Mouse (Mus musculus): ENCODE measurements around the gene Bsx. TPM values are rescaled to one million over a fixed set of nuclear protein-coding genes. Genes with fewer than 3 reads are reported as not detected.

Gene Bsx
- total and polyA plus RNA-seq, 3 experiments = not detected

GRCm38 (mm10) chr9:40908915-40909314 is 35.0 kb downstream of the Bsx start:
- no peak overlapping the region for H3K9ac ChIP-seq (ENCODE audit: control insufficient read depth, low read depth, low read length, poor library complexity, severe bottlenecking)
- H3K27ac ChIP-seq (ENCODE audit: control insufficient read depth, low read depth, low read length) = no peak overlapping the region
- H3K4me1 ChIP-seq (ENCODE audit: control insufficient read depth in 1 of 2, insufficient read depth in 2 of 2, low read length in 2 of 2) = no peaks in the 10 kb centered on the region
- no peaks in the 10 kb centered on the region for H3K9me3 ChIP-seq (replicated peaks; ENCODE audit: insufficient read depth, low read length)
- H3K36me3 ChIP-seq (ENCODE audit: control insufficient read depth in 1 of 2, insufficient read depth in 2 of 2, low read length in 2 of 2) = no peaks in the 10 kb centered on the region
- no peaks in the 10 kb centered on the region; a peak in 2 of 4 replicates for H3K27me3 ChIP-seq (ENCODE audit: control insufficient read depth in 1 of 2, insufficient read depth in 2 of 2, low read length in 2 of 2)
- no peak overlapping the region for H3K4me3 ChIP-seq (ENCODE audit: control insufficient read depth in 1 of 2, insufficient read depth in 1 of 2, low read depth in 2 of 2, low read length in 2 of 2)
- TF ChIP-seq MXI1 (IDR thresholded peaks at IDR 0.05; ENCODE audit: low read depth, low read length) (no peak), EP300 (IDR thresholded peaks at IDR 0.05; ENCODE audit: low read depth in 1 of 2, low read length in 2 of 2) (no peak), USF1 (IDR thresholded peaks at IDR 0.05; ENCODE audit: low read depth, low read length) (no peak)
- no peaks in the 10 kb centered on the region for H3K79me2 ChIP-seq (ENCODE audit: control insufficient read depth, insufficient read depth, low read length, poor library complexity)
- DNase-seq (ENCODE audit: low read depth, low spot score) = no peak

GRCm38 (mm10) chr9:40917871-40918613 is 44.1 kb downstream of the Bsx start:
- H3K9me3 ChIP-seq (replicated peaks; ENCODE audit: insufficient read depth, low read length) = no peaks in the 10 kb centered on the region
- no peak for DNase-seq (ENCODE audit: low read depth, low spot score)
- TF ChIP-seq JUND (IDR thresholded peaks at IDR 0.05; ENCODE audit: low read depth, low read length) (no peak), BHLHE40 (IDR thresholded peaks at IDR 0.05; ENCODE audit: borderline replicate concordance, low read depth, low read length) (no peak), SMC3 (IDR thresholded peaks at IDR 0.05; ENCODE audit: low read depth, low read length) (no peak), E2F4 (IDR thresholded peaks at IDR 0.05; ENCODE audit: borderline replicate concordance, low read depth, low read length) (no peak), NELFE (IDR thresholded peaks at IDR 0.05; ENCODE audit: low read depth, low read length) (no peak), EP300 (IDR thresholded peaks at IDR 0.05; ENCODE audit: low read depth in 1 of 2, low read length in 2 of 2) (no peak), MYB (IDR thresholded peaks at IDR 0.05; ENCODE audit: low read depth, low read length) (no peak), MAFK (IDR thresholded peaks at IDR 0.05; ENCODE audit: borderline replicate concordance, low read depth, low read length) (no peak), KAT2A (conservative IDR thresholded peaks at IDR 0.05; ENCODE audit: low read depth, low read length) (no peak), MXI1 (IDR thresholded peaks at IDR 0.05; ENCODE audit: low read depth, low read length) (no peak), GABPA (IDR thresholded peaks at IDR 0.05; ENCODE audit: low read depth, low read length) (no peak), MAZ (IDR thresholded peaks at IDR 0.05; ENCODE audit: low read depth, low read length) (no peak), MEF2A (IDR thresholded peaks at IDR 0.05; ENCODE audit: extremely low read depth, insufficient replicate concordance, low read depth, low read length, poor library complexity, severe bottlenecking) (no peak), TBP (IDR thresholded peaks at IDR 0.05; ENCODE audit: low read depth, low read length) (no peak), ZNF384 (IDR thresholded peaks at IDR 0.05; ENCODE audit: low read depth, low read length) (no peak), MYC (IDR thresholded peaks at IDR 0.05; ENCODE audit: low read depth, low read length) (no peak), USF2 (IDR thresholded peaks at IDR 0.05; ENCODE audit: borderline replicate concordance in 1 of 2, insufficient read depth in 1 of 2, low read depth in 1 of 2, low read length in 2 of 2) (no peak), POLR2A (IDR thresholded peaks at IDR 0.05; ENCODE audit: control insufficient read depth in 1 of 2, insufficient read depth in 1 of 2, low read depth in 1 of 2, low read length in 2 of 2, poor library complexity in 1 of 2) (no peak), ZKSCAN1 (IDR thresholded peaks at IDR 0.05; ENCODE audit: low read depth, low read length) (no peak)

More at GRCm38 (mm10) chr9:40917871-40918613, 44.1 kb downstream of the Bsx start:
- H3K4me3 ChIP-seq (ENCODE audit: control insufficient read depth in 1 of 2, insufficient read depth in 1 of 2, low read depth in 2 of 2, low read length in 2 of 2) = no peak overlapping the region
- H3K36me3 ChIP-seq (ENCODE audit: control insufficient read depth in 1 of 2, insufficient read depth in 2 of 2, low read length in 2 of 2) = no peaks in the 10 kb centered on the region
- H3K79me2 ChIP-seq (ENCODE audit: control insufficient read depth, insufficient read depth, low read length, poor library complexity) = no peaks in the 10 kb centered on the region
- no peak overlapping the region for H3K27ac ChIP-seq (ENCODE audit: control insufficient read depth, low read depth, low read length)
- no peaks in the 10 kb centered on the region for H3K4me1 ChIP-seq (ENCODE audit: control insufficient read depth in 1 of 2, insufficient read depth in 2 of 2, low read length in 2 of 2)
- H3K27me3 ChIP-seq (ENCODE audit: control insufficient read depth in 1 of 2, insufficient read depth in 2 of 2, low read length in 2 of 2) = no peaks in the 10 kb centered on the region; a peak in 1 of 4 replicates
- no peak overlapping the region for H3K9ac ChIP-seq (ENCODE audit: control insufficient read depth, low read depth, low read length, poor library complexity, severe bottlenecking)
